Mouse (Mus musculus) lung, adult 10 weeks (tissue): Measurements from ENCODE around the gene Fmo6. TPM values are rescaled to one million over a fixed set of nuclear protein-coding genes. Genes with fewer than 3 reads are reported as not detected.

Experiments
- polyA plus RNA-seq: library from polyadenylated mRNA; stranded (reverse); fragments of 350-450 nt; fragmentation: Illumina TruSeq; extraction: RNeasy Lipid Tissue Mini Kit (QIAGEN cat#74804); gene quantifications from one replicate; pipeline ENCODE4 v1.2.3, GENCODE M21; 2014; ENCODE audit warnings: low read depth, low replicate concordance; ENCODE audit not compliant: insufficient read depth

The Fmo6 gene
- polyA plus RNA-seq, result 0.82 TPM

DNA sequence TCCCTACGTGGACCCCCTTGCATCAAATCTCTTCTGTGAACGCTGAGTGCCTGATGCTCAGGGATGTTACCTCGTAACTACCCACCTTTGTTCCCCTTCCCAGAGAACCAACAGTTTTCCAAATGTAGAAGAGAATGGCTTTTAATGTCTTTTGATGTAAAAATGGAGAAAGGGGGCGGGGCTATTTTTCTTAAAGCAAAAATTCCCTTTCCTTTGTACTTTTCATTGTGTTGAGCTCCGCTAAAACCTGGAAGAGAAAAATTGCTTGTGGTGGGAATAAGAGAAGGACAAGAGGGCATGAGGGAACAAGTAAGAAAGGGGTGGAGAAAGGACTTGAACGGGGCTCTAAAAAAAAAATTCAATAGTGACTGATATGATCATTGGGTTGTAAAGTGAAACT lies at the start of gene Fmo6:
Gene Fmo6, minus strand, starts transcription at position 101 of the 400 bp plus-strand sequence.

DNA sequence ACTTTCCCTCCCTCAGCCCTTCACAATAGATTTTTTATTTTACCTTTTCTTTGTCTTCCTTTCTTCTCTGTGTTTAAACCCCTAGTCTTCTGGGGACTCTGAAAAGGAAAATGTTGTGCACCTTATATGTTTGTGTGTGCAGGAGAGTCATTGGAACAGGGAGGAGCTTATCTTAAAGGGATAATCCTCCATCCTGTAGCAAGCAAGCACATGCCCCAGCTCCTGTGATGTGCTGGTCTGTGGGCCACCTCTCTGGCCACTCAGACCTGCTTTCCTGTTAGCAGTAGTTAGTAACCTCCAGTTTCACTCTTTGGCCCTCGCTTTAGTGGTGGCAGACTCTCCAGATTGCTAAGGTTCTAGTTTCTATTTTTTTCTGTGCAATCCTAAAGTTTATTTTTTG lies 47.1 kb upstream of the Fmo6 start, which contains the start of gene Fmo3:
Gene Fmo3, minus strand, starts transcription at position 101 of the 400 bp plus-strand sequence.

DNA sequence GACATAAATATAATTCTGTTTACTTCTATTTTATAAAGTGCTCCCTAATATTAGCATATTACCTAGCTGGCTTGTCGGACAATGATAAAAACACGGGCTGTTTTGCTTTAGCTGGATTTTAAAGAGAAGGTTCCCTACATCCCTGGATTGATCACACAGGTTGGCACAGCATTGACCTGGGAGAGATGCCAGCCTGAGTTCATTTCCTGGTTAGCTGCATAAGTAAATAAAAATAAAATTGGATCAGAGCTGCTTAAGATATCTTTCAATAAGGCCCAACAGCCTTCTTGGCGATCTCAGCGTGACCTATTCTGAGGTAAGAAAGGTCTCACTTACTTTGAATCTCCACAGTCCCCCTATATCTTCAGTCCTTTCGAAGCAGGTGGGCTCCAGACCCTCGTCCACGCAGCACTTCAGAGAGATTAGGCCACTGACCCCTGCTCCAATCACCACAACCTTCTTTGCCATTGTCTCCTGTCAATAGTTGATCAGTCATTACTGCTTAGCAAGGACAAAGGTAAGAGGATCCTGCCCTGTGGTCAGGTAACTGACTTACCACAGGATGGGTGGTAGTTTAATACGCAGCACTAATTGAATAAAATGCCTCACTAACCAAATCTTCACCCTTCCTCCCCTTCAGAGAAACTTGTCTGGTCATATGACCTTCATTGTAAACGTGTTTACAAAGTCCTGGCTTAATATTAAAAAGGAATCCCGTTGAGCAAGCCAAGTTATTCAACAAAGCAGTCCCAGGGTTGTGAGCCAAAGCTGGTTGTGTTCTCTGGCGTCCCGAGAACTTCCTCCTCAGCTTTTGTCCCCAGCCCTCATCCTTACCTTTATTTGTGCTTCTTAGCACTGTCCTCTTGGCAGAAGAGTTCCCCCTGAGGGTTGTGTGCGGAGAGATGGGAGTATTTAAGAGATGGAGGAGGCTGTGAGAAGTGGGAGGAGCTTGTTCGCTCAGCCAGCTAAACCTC lies 39.2 kb downstream of the Fmo6 start, which contains the start of gene Fmo2:
Gene Fmo2, minus strand, starts transcription at position 889 of the 974 bp plus-strand sequence.

Other genes with a start within 250 kb of the Fmo6 start
- gene Prrc2c, start 197.0 kb downstream of the Fmo6 start, polyA plus RNA-seq, result 13.3 TPM
- gene Fmo4, start 123.5 kb downstream of the Fmo6 start, polyA plus RNA-seq, result 1.8 TPM
- 243 TPM for gene Fmo1, start 70.9 kb downstream of the Fmo6 start, polyA plus RNA-seq
- 265 TPM for gene Fmo2, start 38.8 kb downstream of the Fmo6 start, polyA plus RNA-seq
- 38.2 TPM for gene Fmo3, start 47.0 kb upstream of the Fmo6 start, polyA plus RNA-seq
- gene Mroh9, start 148.2 kb upstream of the Fmo6 start, polyA plus RNA-seq, result not detected